Mouse (Mus musculus) CD4-positive, CD25-positive, alpha-beta regulatory T cell, adult 9 weeks (primary cell): ENCODE measurements around the gene Prl6a1. TPM values are rescaled to one million over a fixed set of nuclear protein-coding genes. Genes with fewer than 3 reads are reported as not detected.

ENCODE experiments used
- polyA plus RNA-seq: library from polyadenylated mRNA; unstranded; fragments of 100-300 nt; shearing (Covaris generic); gene quantifications from one replicate; pipeline ENCODE4 v1.2.1, GENCODE M21; 2017

Gene Prl6a1
- polyA plus RNA-seq, result not detected

DNA sequence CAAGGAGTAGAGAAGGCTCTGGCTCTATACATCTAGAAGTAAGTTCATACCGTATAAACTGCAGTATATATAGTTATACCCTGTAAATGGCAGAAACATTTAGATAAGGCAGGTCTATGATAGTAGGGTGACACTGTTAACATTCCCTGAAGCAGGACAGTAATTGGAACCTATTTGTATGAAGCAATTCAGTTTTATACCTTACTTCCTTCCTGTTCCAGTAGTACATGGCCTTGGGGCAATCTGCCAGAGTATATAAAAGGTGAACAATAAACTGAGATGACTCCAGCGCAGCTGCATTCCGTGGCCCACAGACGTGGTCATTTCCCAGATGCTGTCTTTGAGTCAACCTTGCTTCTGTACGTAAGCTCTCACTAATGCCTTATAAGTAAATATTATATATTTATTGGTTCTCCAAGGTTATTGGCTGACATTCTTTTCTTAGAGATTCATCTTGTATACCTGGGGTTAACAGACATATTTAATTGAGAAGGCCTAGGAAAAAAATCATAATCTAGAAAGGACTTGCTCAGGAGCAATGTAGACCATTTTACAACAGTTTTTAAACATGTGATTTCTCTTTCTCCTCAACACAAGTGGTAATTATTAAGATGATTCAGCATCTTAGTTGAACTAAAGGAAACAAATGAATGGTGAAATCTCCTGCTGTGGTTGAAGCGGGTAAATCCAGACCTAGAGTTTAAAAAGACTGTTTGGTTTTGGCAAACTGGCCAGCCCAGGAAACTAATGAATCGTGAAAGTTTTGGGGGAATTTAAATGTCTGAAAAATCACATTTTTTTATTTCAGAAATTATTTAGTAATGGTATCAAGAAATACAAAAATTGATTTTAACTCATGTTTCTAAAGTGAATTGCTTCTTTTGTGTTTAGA is at the start of gene Prl6a1:
Gene Prl6a1, plus strand, starts transcription at position 294 of the 892 bp plus-strand sequence.

DNA sequence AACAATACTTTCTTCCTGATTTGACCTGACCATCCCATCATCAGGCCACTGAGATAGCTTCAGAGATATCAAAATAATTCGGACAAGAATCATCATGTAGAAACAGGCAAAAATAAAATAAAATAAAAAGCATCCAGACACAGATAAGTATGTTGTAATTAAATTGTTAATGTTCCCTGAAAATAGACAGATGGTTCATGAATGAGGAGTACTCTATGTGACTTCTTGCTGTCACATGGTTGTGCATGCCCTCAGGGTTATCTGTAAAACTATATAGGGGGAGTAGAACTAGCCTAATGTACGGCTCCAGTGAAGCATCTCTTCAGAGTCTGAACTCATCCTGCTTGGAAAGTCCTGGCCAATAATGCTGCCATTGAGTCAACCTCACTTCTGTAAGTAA is 32.9 kb downstream of the Prl6a1 start, which contains the start of gene Prl8a2:
Gene Prl8a2, plus strand, starts transcription at position 301 of the 400 bp plus-strand sequence.

Other genes starting within 250 kb of the Prl6a1 start
- gene Prl3d1, start 218.4 kb upstream of the Prl6a1 start, polyA plus RNA-seq, result not detected
- not detected for gene Prl3d2, start 190.9 kb upstream of the Prl6a1 start, polyA plus RNA-seq
- gene Prl3d3, start 155.8 kb upstream of the Prl6a1 start, polyA plus RNA-seq, result not detected
- gene Prl3c1, start 116.0 kb upstream of the Prl6a1 start, polyA plus RNA-seq, result not detected
- not detected for gene Prl3b1, start 70.8 kb upstream of the Prl6a1 start, polyA plus RNA-seq
- not detected for gene Prl3a1, start 53.2 kb upstream of the Prl6a1 start, polyA plus RNA-seq
- not detected for gene Prl8a2, start 33.0 kb downstream of the Prl6a1 start, polyA plus RNA-seq
- not detected for gene Prl2b1, start 78.2 kb downstream of the Prl6a1 start, polyA plus RNA-seq
- gene Prl8a6, start 126.1 kb downstream of the Prl6a1 start, polyA plus RNA-seq, result not detected
- gene Prl8a8, start 200.6 kb downstream of the Prl6a1 start, polyA plus RNA-seq, result not detected